Mouse (Mus musculus) yolk sac, embryonic 10.5 days (tissue): ENCODE results near the gene Dkkl1.
"Not testable (repeated sequence)": the region's sequence is repeated elsewhere in the genome, so short reads cannot be mapped to it uniquely, and the experiment has no call there.

Source experiments
- DNase-seq: peaks from one replicate; pipeline ENCODE4 v3.0.0-alpha.2; 2017; ENCODE audit warnings: low spot score

Dkkl1 gene

GRCm38 (mm10) chr7:45193406-45193805 lies 18.5 kb downstream of the Dkkl1 start:
- no peak for DNase-seq

GRCm38 (mm10) chr7:45192585-45193310 lies 19.2 kb downstream of the Dkkl1 start:
- DNase-seq, result no peak

GRCm38 (mm10) chr7:45191803-45192363 lies 20.1 kb downstream of the Dkkl1 start:
- DNase-seq, result no peak

GRCm38 (mm10) chr7:45191161-45191560 lies 20.8 kb downstream of the Dkkl1 start:
- DNase-seq, result no peak

- no peak for DNase-seq
These were observed 21.8 kb downstream of the Dkkl1 start for GRCm38 (mm10) chr7:45190186-45190585.

- no peak for DNase-seq
These were observed 22.3 kb downstream of the Dkkl1 start for GRCm38 (mm10) chr7:45189600-45189999.

GRCm38 (mm10) chr7:45185921-45186320 lies 26.0 kb downstream of the Dkkl1 start:
- no peak for DNase-seq

- DNase-seq, result no peak
These were observed 28.3 kb downstream of the Dkkl1 start for GRCm38 (mm10) chr7:45183672-45184071.

GRCm38 (mm10) chr7:45182606-45183005 lies 29.3 kb downstream of the Dkkl1 start:
- no peak for DNase-seq

GRCm38 (mm10) chr7:45182199-45182601 lies 29.7 kb downstream of the Dkkl1 start:
- peak; percentile 84 for DNase-seq

GRCm38 (mm10) chr7:45181540-45181939 lies 30.4 kb downstream of the Dkkl1 start:
- no peak for DNase-seq

- no peak for DNase-seq
These were observed 31.0 kb downstream of the Dkkl1 start, which contains the start of gene Pth2 for GRCm38 (mm10) chr7:45180896-45181477. Pth2 (plus strand) TSS chr7:45180995.

GRCm38 (mm10) chr7:45179469-45179868 lies 32.5 kb downstream of the Dkkl1 start, which contains the start of gene Gfy:
Gfy (minus strand) TSS chr7:45179569.
- no peak for DNase-seq

GRCm38 (mm10) chr7:45178550-45178949 lies 33.4 kb downstream of the Dkkl1 start:
- DNase-seq, result no peak

GRCm38 (mm10) chr7:45176356-45176755 lies 35.6 kb downstream of the Dkkl1 start:
- DNase-seq, result no peak

GRCm38 (mm10) chr7:45175929-45176328 lies 36.0 kb downstream of the Dkkl1 start:
- no peak for DNase-seq

GRCm38 (mm10) chr7:45175398-45175797 lies 36.5 kb downstream of the Dkkl1 start:
- DNase-seq, result no peak

- DNase-seq, result no peak
These were observed 37.2 kb downstream of the Dkkl1 start for GRCm38 (mm10) chr7:45174567-45175280.

GRCm38 (mm10) chr7:45173772-45174171 lies 38.2 kb downstream of the Dkkl1 start:
- DNase-seq, result not testable (repeated sequence)

GRCm38 (mm10) chr7:45172974-45173373 lies 39.0 kb downstream of the Dkkl1 start:
- DNase-seq, result no peak

- DNase-seq, result no peak
These were observed 42.5 kb downstream of the Dkkl1 start for GRCm38 (mm10) chr7:45169495-45169894.

GRCm38 (mm10) chr7:45168656-45169055 lies 43.3 kb downstream of the Dkkl1 start:
- no peak for DNase-seq
